Mouse (Mus musculus): ENCODE data around the gene Hmox2. TPM values are rescaled to one million over a fixed set of nuclear protein-coding genes. Genes with fewer than 3 reads are reported as not detected.

Hmox2 gene
- total RNA-seq, 4 experiments from 2014 or later: 91.8 to 98.0 (median 93.1) TPM

DNA sequence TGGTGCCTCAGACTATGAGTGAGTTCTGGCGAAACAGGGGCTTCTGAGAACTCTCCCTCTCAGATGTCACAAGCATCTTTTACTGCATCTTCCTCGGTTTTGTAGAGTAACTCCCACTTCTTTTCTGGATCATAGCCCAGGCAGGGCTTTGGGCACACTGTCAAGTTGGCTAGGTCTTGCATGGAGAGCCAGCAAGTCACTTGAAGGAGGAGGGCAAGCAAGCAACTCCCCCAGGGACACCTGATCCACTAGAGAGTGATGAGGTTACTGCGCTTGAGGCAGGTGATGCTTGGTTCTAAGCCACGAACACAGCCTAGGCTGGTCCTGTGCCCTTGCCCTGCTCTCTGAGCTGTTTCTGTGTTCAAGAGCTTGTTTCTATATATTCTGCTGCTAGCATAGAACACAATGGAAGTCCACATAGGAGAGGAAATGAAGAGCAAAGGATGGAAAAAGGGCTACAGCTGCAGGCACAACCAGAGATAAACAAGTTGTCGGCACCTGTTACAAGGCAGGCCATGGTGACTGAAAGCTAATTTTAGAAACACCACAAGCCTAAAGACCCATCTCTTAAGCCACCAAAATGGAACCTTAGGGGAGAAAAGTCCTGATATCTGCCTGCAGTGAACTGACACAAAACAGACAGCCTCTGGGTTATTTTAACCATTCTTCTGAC, 55.5 kb downstream of the Hmox2 start:
- peak in 1 of 2 experiments; percentile 62 for DNase-seq (ENCODE audit: low spot score in 2 of 2)

DNA sequence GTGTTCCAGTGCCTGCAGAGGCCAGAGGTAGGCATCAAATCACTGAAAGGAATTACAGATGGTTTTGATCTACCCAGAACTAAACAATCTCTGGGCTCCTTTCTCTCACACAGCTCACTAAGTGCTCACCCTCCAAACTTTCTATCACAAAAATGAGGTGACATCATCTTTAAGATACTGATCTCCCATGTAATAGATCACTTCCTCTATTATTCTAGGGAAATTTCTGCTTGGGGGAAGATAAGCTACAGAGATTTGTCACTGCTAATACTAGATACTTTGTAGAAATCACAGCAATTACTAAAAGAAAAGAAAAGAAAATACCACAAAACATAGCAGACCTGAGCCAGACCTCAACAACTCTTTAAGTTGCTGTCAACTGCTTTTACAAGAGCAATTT, 56.4 kb downstream of the Hmox2 start:
- no peak for DNase-seq (ENCODE audit: low spot score in 2 of 2)

DNA sequence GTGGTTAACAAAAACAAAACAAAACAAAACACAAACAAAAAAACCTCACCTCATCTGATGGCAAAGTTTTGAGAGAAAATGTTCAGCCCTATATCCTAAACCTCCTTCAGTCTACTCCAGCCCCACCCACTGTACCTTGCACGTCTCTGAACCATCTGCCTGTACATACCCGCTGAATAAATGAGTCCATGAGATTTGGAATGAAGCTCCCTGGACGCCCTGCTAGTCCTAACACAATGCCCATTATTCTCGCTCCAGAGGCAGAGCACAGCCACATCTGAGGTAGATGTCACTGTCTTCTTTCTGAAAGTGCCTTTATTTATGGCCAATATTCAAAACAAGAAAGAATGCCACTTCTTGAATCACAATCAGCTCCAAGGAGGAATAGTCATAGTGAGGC, 59.5 kb downstream of the Hmox2 start:
- DNase-seq (ENCODE audit: low spot score in 2 of 2): no peak

GRCm38 (mm10) chr16:4788176-4788575, 62.0 kb downstream of the Hmox2 start:
- no peak for DNase-seq (ENCODE audit: low spot score in 2 of 2)

DNA sequence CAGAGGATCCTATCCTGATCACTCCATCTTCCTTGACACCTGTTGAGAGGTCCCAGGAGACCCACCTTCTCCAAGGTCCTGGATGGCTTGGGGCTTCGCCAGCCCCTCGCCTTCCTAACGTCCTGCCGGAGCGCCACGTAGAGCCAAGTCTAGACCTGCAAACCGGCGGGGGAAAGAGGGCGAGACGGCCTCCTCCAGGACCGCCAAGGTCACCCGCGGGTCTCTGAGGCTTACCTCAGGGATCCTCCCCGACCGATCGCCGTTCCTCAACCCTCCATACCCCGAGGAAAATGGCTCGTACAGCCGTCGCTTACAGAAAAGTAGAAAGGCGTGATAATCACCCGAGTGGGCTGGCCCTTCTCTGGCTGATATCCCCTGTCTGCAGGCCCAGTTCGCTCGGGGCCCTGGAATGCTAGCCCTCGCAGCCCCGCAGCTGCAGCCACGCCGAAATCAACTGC, 63.2 kb downstream of the Hmox2 start:
- no peak for DNase-seq (ENCODE audit: low spot score in 2 of 2)

- peak; percentile 95 to 96 for DNase-seq (ENCODE audit: low spot score in 2 of 2)
These were observed 63.8 kb downstream of the Hmox2 start, which contains the start of gene Cdip1 for GRCm38 (mm10) chr16:4789810-4790559. TSS of gene Cdip1 (minus strand) at chr16:4790292.

- no peak for DNase-seq (ENCODE audit: low spot score in 2 of 2)
These were observed 65.2 kb downstream of the Hmox2 start for GRCm38 (mm10) chr16:4791332-4791731.

DNA sequence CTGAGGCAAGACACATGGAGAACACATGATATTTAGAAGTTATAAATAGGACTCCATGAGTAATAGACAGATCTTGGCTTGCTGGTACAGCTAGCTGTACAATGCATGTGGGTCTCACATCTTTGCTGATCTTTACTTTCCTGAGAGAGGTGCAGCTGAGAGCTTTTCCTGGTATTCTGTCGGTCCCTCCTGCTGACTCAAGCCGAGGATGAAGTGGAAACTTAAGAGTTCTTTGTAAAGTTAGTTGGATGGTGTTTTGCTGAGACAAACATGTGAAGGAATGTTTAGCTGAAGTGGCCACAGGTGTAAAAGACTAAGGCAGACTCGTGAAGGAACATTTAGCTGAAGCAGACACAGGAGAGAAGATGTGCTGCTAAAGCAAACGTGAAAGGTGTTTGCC, 70.5 kb downstream of the Hmox2 start:
- no peak for DNase-seq (ENCODE audit: low spot score in 2 of 2)

Other genes starting within 250 kb of the Hmox2 start
- 1 to 10 TPM; 3.6 to 7.4 (median 5.1) TPM for gene Srl, start 184.5 kb upstream of the Hmox2 start, total RNA-seq (2022)
- gene Tfap4, start 166.5 kb upstream of the Hmox2 start, total RNA-seq (2022): 1 to 10 TPM; 5.5 to 8.1 (median 6.9) TPM
- 10 to 100 TPM; 11.1 to 20.7 (median 16.6) TPM for gene Glis2, start 131.6 kb upstream of the Hmox2 start, total RNA-seq (2022)
- gene Pam16, start 101.4 kb upstream of the Hmox2 start, total RNA-seq (2022): 10 to 100 TPM; 79.9 to 99.6 (median 92.2) TPM
- gene Vasn, start 86.4 kb upstream of the Hmox2 start, total RNA-seq (2022): 10 to 100 TPM in 2 of 4 experiments, 1 to 10 TPM in 2; 8.5 to 10.4 (median 9.9) TPM
- 10 to 100 TPM; 63.0 to 66.1 (median 65.1) TPM for gene Dnaja3, start 86.4 kb upstream of the Hmox2 start, total RNA-seq (2022)
- gene Coro7, start 46.6 kb upstream of the Hmox2 start, total RNA-seq (2022): 10 to 100 TPM; 88.7 to 98.8 (median 95.6) TPM
- 10 to 100 TPM; 15.8 to 18.9 (median 17.4) TPM for gene Nmral1, start 7.0 kb upstream of the Hmox2 start, total RNA-seq (2022)
- 100 to 1,000 TPM; 195 to 206 (median 203) TPM for gene Cdip1, start 63.9 kb downstream of the Hmox2 start, total RNA-seq (2022)
- gene 4930562C15Rik, start 109.1 kb downstream of the Hmox2 start, total RNA-seq (2022): not detected
- 10 to 100 TPM; 74.5 to 92.0 (median 80.8) TPM for gene Ubald1, start 154.0 kb downstream of the Hmox2 start, total RNA-seq (2022)
- 100 to 1,000 TPM; 210 to 220 (median 214) TPM for gene Mgrn1, start 159.9 kb downstream of the Hmox2 start, total RNA-seq (2022)
- gene Nudt16l1, start 212.4 kb downstream of the Hmox2 start, total RNA-seq (2022): 10 to 100 TPM; 65.1 to 79.3 (median 69.9) TPM
- gene Anks3, start 237.8 kb downstream of the Hmox2 start, total RNA-seq (2022): 10 to 100 TPM; 48.8 to 58.9 (median 56.3) TPM

Data from left cerebral cortex, adult 8-10 months (tissue).